In the genomic region with DNA sequence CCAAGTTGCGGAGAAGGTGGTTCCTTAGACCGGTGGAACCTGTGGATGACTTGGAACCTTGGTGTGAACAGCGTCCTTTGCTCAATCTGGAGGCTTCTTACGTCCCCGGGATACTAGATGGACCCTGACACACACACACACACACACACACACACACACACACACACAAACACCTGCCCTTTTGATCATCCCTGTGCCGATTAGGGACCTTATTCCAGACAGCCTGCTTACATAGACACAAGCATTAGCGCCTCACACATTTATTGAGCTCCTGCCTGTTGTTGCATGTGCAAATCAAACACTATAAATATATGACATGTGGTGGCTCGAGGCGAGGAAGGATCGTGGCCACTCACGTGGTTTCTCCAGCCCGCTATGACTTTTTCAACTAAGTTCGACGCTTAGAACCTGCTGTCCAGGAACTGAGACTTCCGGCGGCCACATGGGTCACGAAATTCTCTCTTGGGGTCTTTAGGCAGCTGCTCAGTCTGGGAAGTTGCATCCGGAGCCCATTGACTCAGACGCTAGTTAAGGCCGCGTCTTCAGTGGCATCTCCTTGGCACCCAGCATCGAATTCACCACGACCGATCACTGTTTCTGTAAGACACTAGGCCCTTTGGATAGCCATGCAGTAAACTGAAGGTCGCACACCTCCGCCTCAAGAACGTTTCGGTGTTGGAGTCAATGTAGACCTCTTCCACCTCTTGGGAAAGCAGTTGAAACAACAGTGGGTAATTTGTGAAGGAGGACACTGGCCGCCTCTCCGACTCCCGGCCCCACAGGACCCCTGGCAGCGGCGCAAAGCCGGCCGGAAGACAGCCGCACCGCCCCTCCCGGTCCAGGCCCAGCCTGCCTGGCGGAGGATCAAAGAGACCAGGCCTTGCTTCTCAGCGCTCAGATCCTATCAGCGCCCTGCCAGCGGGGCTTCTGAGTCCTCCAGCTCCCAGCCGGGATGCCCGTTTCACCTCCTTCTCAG, we compare ENCODE assay signal across 9 mouse cellular contexts. TPM values are rescaled to one million over a fixed set of nuclear protein-coding genes. Genes with fewer than 3 reads are reported as not detected.
DNase-seq lines count a peak whose midpoint lies in the region; ATAC-seq and TF ChIP-seq lines count a peak whose summit lies in the region.
"Had no signal": no experiment of that assay in that cellular context is flagged by ENCODE, and none has a peak within 500 bp of the region (broad histone marks: within the 10 kb centered on the region; RNA-seq: fewer than 3 reads in every experiment).

No protein-coding gene starts in this region.

- H3K9ac ChIP-seq in hindbrain, postnatal 0 days (replicated peaks; ENCODE audit: low read length) = no peak overlapping the region
- peak overlapping the region; percentile 63 for H3K9ac ChIP-seq in liver, adult 2 months (ENCODE audit: low read depth, low read length)

- peak overlapping the region; percentile 74 for H3ac ChIP-seq in myocyte (ENCODE audit: control insufficient read depth, insufficient read length)

- 18% methylated on average over 44 of the region's 44 CpGs for WGBS in bone marrow, adult 2 months
- 9% methylated on average over 43 of the region's 44 CpGs for WGBS in hindbrain, postnatal 0 days
- 21% methylated on average over 44 of the region's 44 CpGs for WGBS in liver, adult 2 months

- no peaks in the 10 kb centered on the region; the same call in 1 of the 2 replicates for H3K4me1 ChIP-seq in bone marrow, adult 2 months (ENCODE audit: control insufficient read depth, insufficient read depth, low read length)
- peaks cover 10% of the 10 kb centered on the region; the same call in 1 of the 2 replicates for H3K4me1 ChIP-seq in hindbrain, postnatal 0 days (ENCODE audit: insufficient read depth, low read length)
- peaks cover 9% of the 10 kb centered on the region for H3K4me1 ChIP-seq in liver, adult 2 months (ENCODE audit: control insufficient read depth, insufficient read depth, low read length)

- peak; percentile 33; the same call in 1 of the 2 replicates for ATAC-seq in hindbrain, postnatal 0 days

- TF ChIP-seq CTCF in bone marrow, adult 2 months (IDR thresholded peaks at IDR 0.05; ENCODE audit: control insufficient read depth, insufficient read depth, low read length) = no peak
- no peak for TF ChIP-seq CTCF in hindbrain, postnatal 0 days (IDR thresholded peaks at IDR 0.05; ENCODE audit: low read depth)
- no peak for TF ChIP-seq CTCF in liver, adult 2 months (IDR thresholded peaks at IDR 0.05; ENCODE audit: low read depth, low read length)

- no peaks in the 10 kb centered on the region for H3K9me3 ChIP-seq in hindbrain, postnatal 0 days (ENCODE audit: low read length)
- H3K9me3 ChIP-seq: G1E had no signal

- TF ChIP-seq POLR2A in bone marrow, adult 2 months (IDR thresholded peaks at IDR 0.05; ENCODE audit: borderline replicate concordance, control insufficient read depth, low read depth, low read length) = no peak
- TF ChIP-seq POLR2A in liver, adult 2 months (IDR thresholded peaks at IDR 0.05; ENCODE audit: extremely low read depth, insufficient read depth, low read length) = no peak
- TF ChIP-seq POLR2A in myocyte (IDR thresholded peaks at IDR 0.05; ENCODE audit: insufficient read length, low read depth) = no peak

- H3K36me3 ChIP-seq in hindbrain, postnatal 0 days (ENCODE audit: insufficient read depth, low read length) = no peaks in the 10 kb centered on the region
- H3K36me3 ChIP-seq in liver, adult 2 months (ENCODE audit: control insufficient read depth, insufficient read depth, low read length) = no peaks in the 10 kb centered on the region
- peaks cover 5% of the 10 kb centered on the region for H3K36me3 ChIP-seq in myocyte (ENCODE audit: control insufficient read depth, insufficient read depth)
- H3K36me3 ChIP-seq: G1E had no signal

- no peaks in the 10 kb centered on the region for H3K79me2 ChIP-seq in liver, adult 2 months (ENCODE audit: control insufficient read depth, insufficient read depth, low read length)
- H3K79me2 ChIP-seq in myocyte (ENCODE audit: control insufficient read depth, insufficient read depth) = peaks cover 3% of the 10 kb centered on the region

- H3K27me3 ChIP-seq in hindbrain, postnatal 0 days (ENCODE audit: insufficient read depth, low read length) = peaks cover 4% of the 10 kb centered on the region; the same call in 1 of the 2 replicates
- H3K27me3 ChIP-seq in liver, adult 2 months (ENCODE audit: control insufficient read depth, insufficient read depth, low read length) = no peaks in the 10 kb centered on the region
- no peaks in the 10 kb centered on the region for H3K27me3 ChIP-seq in myocyte (ENCODE audit: control insufficient read depth, insufficient read depth, insufficient read length)

- peak; percentile 21 for DNase-seq in layer of hippocampus, adult 11-12 months (ENCODE audit: low spot score)
- DNase-seq in layer of hippocampus, adult 8-10 months (ENCODE audit: low spot score in 2 of 2) = no peak
- peak; percentile 53 for DNase-seq in gastrocnemius, postnatal 25 days
- peak; percentile 72 for DNase-seq in hindbrain, postnatal 0 days (ENCODE audit: low spot score)
- peak; percentile 66 for DNase-seq in liver, adult 2 months (ENCODE audit: extremely low read depth, low read depth, low spot score)
- peak; percentile 79 for DNase-seq in thymus, postnatal 25 days

- peak overlapping the region; percentile 98 for H3K4me2 ChIP-seq in hindbrain, postnatal 0 days (ENCODE audit: low read depth, low read length)
- H3K4me2 ChIP-seq in myocyte (ENCODE audit: low read depth) = peak overlapping the region; percentile 57

- peak overlapping the region; percentile 25; the same call in 1 of the 2 replicates for H3K27ac ChIP-seq in bone marrow, adult 2 months (ENCODE audit: control insufficient read depth, insufficient read depth, low read depth, low read length, poor library complexity)
- H3K27ac ChIP-seq in hindbrain, postnatal 0 days = 0 out of 2 replicates have a peak overlapping the region, but pooled peaks have one; percentile 41
- H3K27ac ChIP-seq in liver, adult 2 months (replicated peaks; ENCODE audit: insufficient read depth, low read depth, low read length) = no peak overlapping the region; the same call in 1 of the 2 replicates

- no peak overlapping the region for H3K4me3 ChIP-seq in bone marrow, adult 2 months (replicated peaks; ENCODE audit: control insufficient read depth, low read depth, low read length)
- H3K4me3 ChIP-seq in hindbrain, postnatal 0 days (ENCODE audit: low read length) = peak overlapping the region; percentile 67
- H3K4me3 ChIP-seq in liver, adult 2 months (ENCODE audit: insufficient read depth, low read depth, low read length) = peak overlapping the region; percentile 39
- H3K4me3 ChIP-seq in myocyte = peak overlapping the region; percentile 55

TF ChIP-seq in myocyte, 11 proteins besides CTCF, POLR2A, EP300 and RAD21:
- TF ChIP-seq CEBPB (IDR thresholded peaks at IDR 0.05; ENCODE audit: insufficient read depth, poor library complexity, severe bottlenecking) (no peak), MAX (IDR thresholded peaks at IDR 0.05; ENCODE audit: low read depth) (no peak), POLR2AphosphoS2 (IDR thresholded peaks at IDR 0.05; ENCODE audit: insufficient read length, low read depth) (no peak)

RNA-seq across cellular contexts. Expression of gene Tcf7, which starts 1.1 kb away (rescaled TPM):
- 1 to 10 TPM; 2.9 to 3.6 (median 3.2) TPM for total RNA-seq in layer of hippocampus, adult 8-10 months (2022)
- polyA plus RNA-seq in bone marrow, adult 2 months (2011; ENCODE audit: insufficient read depth, insufficient read length, low replicate concordance, missing spikeins) = 2.6 TPM in 2 replicates
- total RNA-seq in gastrocnemius, postnatal 25 days (2021) = 1 to 10 TPM in 1 of 2 experiments, under 1 TPM in 1; 0.36 to 1.0 TPM
- 2.2 and 3.3 TPM in 2 replicates for total RNA-seq in hindbrain, postnatal 0 days (2014; rRNA removed)
- polyA plus RNA-seq in hindbrain, postnatal 0 days (2015; fragmentation: Nextera tagmentation; extraction: Ambion mirVana) = 3.3 and 4.3 TPM in 2 replicates
- 1.1 and 1.2 TPM in 2 replicates for total RNA-seq in liver, adult 2 months (2014; rRNA removed)
- 5.7 and 7.5 TPM in 2 replicates for polyA plus RNA-seq in liver, adult 2 months (2012; rRNA removed)
- 17.3 TPM for polyA plus RNA-seq in myocyte (2012; fragmentation: generic; extraction: Trizol)
- total RNA-seq: G1E had no signal
- polyA plus RNA-seq: G1E had no signal

RNA-seq across cellular contexts. Expression of gene Skp1a, which starts 52.1 kb away (rescaled TPM):
- 100 to 1,000 TPM; 433 to 496 (median 439) TPM for total RNA-seq in layer of hippocampus, adult 8-10 months (2022)
- 102 and 171 TPM in 2 replicates for polyA plus RNA-seq in bone marrow, adult 2 months (2011; ENCODE audit: insufficient read depth, insufficient read length, low replicate concordance, missing spikeins)
- total RNA-seq in gastrocnemius, postnatal 25 days (2021) = 100 to 1,000 TPM; 255 to 270 TPM
- 320 and 370 TPM in 2 replicates for total RNA-seq in hindbrain, postnatal 0 days (2014; rRNA removed)
- polyA plus RNA-seq in hindbrain, postnatal 0 days (2015; fragmentation: Nextera tagmentation; extraction: Ambion mirVana) = 1,108 and 1,162 TPM in 2 replicates
- 257 and 318 TPM in 2 replicates for total RNA-seq in liver, adult 2 months (2014; rRNA removed)
- polyA plus RNA-seq in liver, adult 2 months (2012; rRNA removed) = 26.0 and 37.2 TPM in 2 replicates
- 168 TPM for polyA plus RNA-seq in myocyte (2012; fragmentation: generic; extraction: Trizol)

Comparison
In these comparisons a context has a peak if more than half of its experiments do, and no peak if none do; other contexts are left out.
1. DNase-seq: peak in layer of hippocampus, adult 11-12 months (single experiment), gastrocnemius, postnatal 25 days (single experiment), hindbrain, postnatal 0 days (single experiment), liver, adult 2 months (single experiment) and thymus, postnatal 25 days (single experiment); none in layer of hippocampus, adult 8-10 months (0 of 2).